In genomic region chr5:28520800-28521707, GRCm38 (mm10) we compare ENCODE assay signal across 8 mouse cellular contexts. TPM values are rescaled to one million over a fixed set of nuclear protein-coding genes. Genes with fewer than 3 reads are reported as not detected.
DNase-seq lines count a peak whose midpoint lies in the region; ATAC-seq and TF ChIP-seq lines count a peak whose summit lies in the region.

No protein-coding gene starts in this region.

- TF ChIP-seq CTCF in layer of hippocampus, adult 2 months (conservative IDR thresholded peaks at IDR 0.05), result no peak

- peaks cover 7% of the 10 kb centered on the region; the same call in 1 of the 2 replicates for H3K4me1 ChIP-seq in midbrain, embryonic 15.5 days
- no peaks in the 10 kb centered on the region for H3K4me1 ChIP-seq in liver, embryonic 11.5 days (replicated peaks; ENCODE audit: control insufficient read depth, insufficient read depth, low read length)

- H3K27me3 ChIP-seq in midbrain, embryonic 15.5 days (replicated peaks), result no peaks in the 10 kb centered on the region
- no peaks in the 10 kb centered on the region for H3K27me3 ChIP-seq in liver, embryonic 11.5 days (replicated peaks; ENCODE audit: control insufficient read depth, insufficient read depth, low read length)

- H3K9me3 ChIP-seq in midbrain, embryonic 15.5 days, result no peaks in the 10 kb centered on the region
- H3K9me3 ChIP-seq in liver, embryonic 11.5 days (ENCODE audit: control insufficient read depth, low read length), result no peaks in the 10 kb centered on the region

- DNase-seq in kidney, adult 9 months, result peak; percentile 19
- DNase-seq in kidney, adult 11 months, result no peak
- peak; percentile 71 for DNase-seq in cerebellum, adult 8-10 months
- DNase-seq in heart, adult 8-10 months (ENCODE audit: low spot score), result peak; percentile 4
- peak; percentile 56 to 73 for DNase-seq in layer of hippocampus, adult 2 months (ENCODE audit: low spot score in 2 of 2)
- DNase-seq in thymus, postnatal 25 days, result no peak
- no peak for DNase-seq in liver, embryonic 11.5 days (ENCODE audit: low spot score)

- peak overlapping the region; percentile 46; the same call in 1 of the 2 replicates for H3K27ac ChIP-seq in layer of hippocampus, adult 2 months
- no peak overlapping the region for H3K27ac ChIP-seq in midbrain, embryonic 15.5 days
- H3K27ac ChIP-seq in liver, embryonic 11.5 days (ENCODE audit: low read depth, low read length), result no peak overlapping the region

- no peak overlapping the region for H3K4me3 ChIP-seq in layer of hippocampus, adult 2 months
- no peak overlapping the region for H3K4me3 ChIP-seq in midbrain, embryonic 15.5 days
- no peak overlapping the region for H3K4me3 ChIP-seq in liver, embryonic 11.5 days (ENCODE audit: low read depth, low read length)

- H3K9ac ChIP-seq in midbrain, embryonic 15.5 days, result no peak overlapping the region
- no peak overlapping the region for H3K9ac ChIP-seq in liver, embryonic 11.5 days (ENCODE audit: low read depth, low read length)

- H3K36me3 ChIP-seq in midbrain, embryonic 15.5 days (replicated peaks), result no peaks in the 10 kb centered on the region
- H3K36me3 ChIP-seq in liver, embryonic 11.5 days (ENCODE audit: control insufficient read depth, insufficient read depth, low read length), result no peaks in the 10 kb centered on the region

- H3K4me2 ChIP-seq in midbrain, embryonic 15.5 days, result no peak overlapping the region
- H3K4me2 ChIP-seq in liver, embryonic 11.5 days, result no peak overlapping the region

- WGBS in midbrain, embryonic 15.5 days, result 47% methylated on average over 9 of the region's 9 CpGs
- WGBS in liver, embryonic 11.5 days, result 55% methylated on average over 9 of the region's 9 CpGs

- peak; percentile 56 for ATAC-seq in midbrain, embryonic 15.5 days (replicated peaks)
- ATAC-seq in liver, embryonic 11.5 days (replicated peaks; ENCODE audit: low FRiP score), result no peak

RNA-seq across cellular contexts. Expression of gene Shh, which starts 54.0 kb away (rescaled TPM):
- total RNA-seq in heart, adult 8-10 months (2022), result not detected
- 1 to 10 TPM; 1.1 to 1.4 TPM for total RNA-seq in layer of hippocampus, adult 2 months (2021)
- polyA plus RNA-seq in midbrain, embryonic 15.5 days (2015; fragmentation: Nextera tagmentation; extraction: Ambion mirVana), result 1.1 and 1.4 TPM in 2 replicates
- polyA plus RNA-seq in liver, embryonic 11.5 days (2014; fragmentation: Nextera tagmentation; extraction: Ambion mirVana), result 0.14 and 0.21 TPM in 2 replicates

Comparison
In these comparisons a context has a peak if more than half of its experiments do, and no peak if none do; other contexts are left out.
1. DNase-seq: peak in kidney, adult 9 months (single experiment), cerebellum, adult 8-10 months (single experiment), heart, adult 8-10 months (single experiment) and layer of hippocampus, adult 2 months (2 of 2); none in kidney, adult 11 months (single experiment), thymus, postnatal 25 days (single experiment) and liver, embryonic 11.5 days (single experiment).